Comparison of ENCODE assay signal across 8 mouse cellular contexts in the genomic region with DNA sequence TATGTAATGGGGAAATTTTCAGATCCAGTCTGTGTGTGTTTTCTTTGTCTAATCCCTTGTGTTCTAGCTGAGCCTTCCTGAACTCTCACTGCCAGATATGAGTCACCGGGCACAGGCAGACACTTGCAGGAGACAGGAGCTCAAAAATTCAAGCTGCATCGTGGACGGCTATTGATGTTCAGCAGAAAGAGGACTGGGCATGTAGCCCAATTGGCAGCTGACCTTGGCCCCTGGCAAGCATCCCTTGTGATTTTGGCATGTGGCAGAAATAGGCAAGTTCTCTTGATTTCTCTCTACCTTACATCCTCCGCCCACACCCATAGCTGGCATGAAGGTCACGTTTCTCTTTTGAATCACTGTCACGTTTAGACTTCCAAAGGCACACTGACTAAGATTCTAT. TPM values are rescaled to one million over a fixed set of nuclear protein-coding genes. Genes with fewer than 3 reads are reported as not detected.
DNase-seq lines count a peak whose midpoint lies in the region; ATAC-seq lines count a peak whose summit lies in the region.

No protein-coding gene starts in this region.

- no peak overlapping the region for H3K4me3 ChIP-seq in kidney, embryonic 16.5 days (ENCODE audit: low read length)

- 84% methylated on average over 6 of the region's 6 CpGs for WGBS in kidney, embryonic 16.5 days

- no peak overlapping the region for H3K27ac ChIP-seq in kidney, embryonic 16.5 days (ENCODE audit: low read length)

- no peaks in the 10 kb centered on the region for H3K27me3 ChIP-seq in kidney, embryonic 16.5 days (ENCODE audit: insufficient read depth, low read length)

- no peak overlapping the region for H3K4me2 ChIP-seq in kidney, embryonic 16.5 days (replicated peaks; ENCODE audit: low read depth, low read length)

- H3K36me3 ChIP-seq in kidney, embryonic 16.5 days (ENCODE audit: insufficient read depth, low read length): no peaks in the 10 kb centered on the region

- no peak overlapping the region for H3K9ac ChIP-seq in kidney, embryonic 16.5 days (replicated peaks; ENCODE audit: low read length)

- no peaks in the 10 kb centered on the region for H3K9me3 ChIP-seq in kidney, embryonic 16.5 days (ENCODE audit: low read length)

- no peaks in the 10 kb centered on the region for H3K4me1 ChIP-seq in kidney, embryonic 16.5 days (ENCODE audit: insufficient read depth, low read length)

- ATAC-seq in kidney, embryonic 16.5 days (ENCODE audit: low FRiP score, low TSS enrichment): no peak
- ATAC-seq in megakaryocyte progenitor cell, adult 5-6 weeks (replicated peaks; ENCODE audit: poor library complexity): no peak
- ATAC-seq in megakaryocyte-erythroid progenitor cell, adult 5-6 weeks (replicated peaks; ENCODE audit: low FRiP score, low TSS enrichment, poor library complexity, severe bottlenecking): no peak

- peak; percentile 76 to 88 for DNase-seq in kidney, adult 8-10 months
- DNase-seq in adrenal gland, postnatal 4 days (ENCODE audit: low spot score in 2 of 2): peak; percentile 36 to 53
- DNase-seq in frontal cortex, postnatal 14 days (ENCODE audit: low spot score in 2 of 2): peak; percentile 65 to 67
- DNase-seq in kidney, postnatal 36 days: peak; percentile 72 to 82
- peak; percentile 79 for DNase-seq in ovary, adult 18-20 months (ENCODE audit: low spot score)

RNA-seq across cellular contexts. Expression of a gene that starts 15.0 kb away (rescaled TPM):
- polyA plus RNA-seq in kidney, embryonic 16.5 days (2015; fragmentation: Nextera tagmentation; extraction: Ambion mirVana): 9.4 and 9.8 TPM in 2 replicates
- total RNA-seq in adrenal gland, postnatal 4 days (2021): 10 to 100 TPM in 1 of 2 experiments, 1 to 10 TPM in 1; 8.7 to 10.8 TPM
- 0.29 and 0.52 TPM in 2 replicates for total RNA-seq in megakaryocyte progenitor cell, adult 5-6 weeks (2015)
- total RNA-seq in megakaryocyte progenitor cell, adult 5-6 weeks (2017): 0.37 and 0.75 TPM in 2 replicates
- 2.0 and 2.9 TPM in 2 replicates for total RNA-seq in megakaryocyte-erythroid progenitor cell, adult 5-6 weeks (2014; fragmentation: Nextera tagmentation)
- total RNA-seq in megakaryocyte-erythroid progenitor cell, adult 5-6 weeks (2017): 1.4 and 2.1 TPM in 2 replicates
